Mouse (Mus musculus): ENCODE results near the gene Nxpe5. TPM values are rescaled to one million over a fixed set of nuclear protein-coding genes. Genes with fewer than 3 reads are reported as not detected.
"Not testable (repeated sequence)": the region's sequence is repeated elsewhere in the genome, so short reads cannot be mapped to it uniquely, and the experiment has no call there.

Nxpe5 gene
- polyA plus RNA-seq, 1 experiment from 2014 or later = not detected

- no peaks in the 10 kb centered on the region for H3K36me3 ChIP-seq (replicated peaks; ENCODE audit: control insufficient read depth, insufficient read depth)
- H3K9ac ChIP-seq = no peak overlapping the region
- H3K4me3 ChIP-seq (replicated peaks; ENCODE audit: low read length) = no peak overlapping the region
- no peaks in the 10 kb centered on the region for H3K4me1 ChIP-seq (replicated peaks; ENCODE audit: control insufficient read depth, insufficient read depth, low read length)
- DNase-seq (ENCODE audit: low spot score) = no peak
- no peak overlapping the region for H3K27ac ChIP-seq
- peaks cover 7% of the 10 kb centered on the region; the same call in 1 of the 2 replicates for H3K9me3 ChIP-seq (ENCODE audit: control insufficient read depth, low read length)
- WGBS = 85% methylated on average over 1 of the region's 1 CpGs
- H3K4me2 ChIP-seq (replicated peaks) = no peak overlapping the region
- ATAC-seq (ENCODE audit: low FRiP score) = no peak
- H3K27me3 ChIP-seq (ENCODE audit: control insufficient read depth, insufficient read depth, low read length) = no peaks in the 10 kb centered on the region
Measured at GRCm38 (mm10) chr5:138207253-138207652, 18.4 kb upstream of the Nxpe5 start.

- Histone ChIP-seq H3K27me3 (ENCODE audit: control insufficient read depth, insufficient read depth, low read length) (no peaks in the 10 kb centered on the region), H3K27ac (no peak overlapping the region), H3K4me3 (replicated peaks; ENCODE audit: low read length) (no peak overlapping the region), H3K36me3 (replicated peaks; ENCODE audit: control insufficient read depth, insufficient read depth) (no peaks in the 10 kb centered on the region), H3K4me2 (replicated peaks) (no peak overlapping the region), H3K9me3 (ENCODE audit: control insufficient read depth, low read length) (peaks cover 7% of the 10 kb centered on the region; the same call in 1 of the 2 replicates), H3K4me1 (replicated peaks; ENCODE audit: control insufficient read depth, insufficient read depth, low read length) (no peaks in the 10 kb centered on the region), H3K9ac (no peak overlapping the region)
- DNase-seq (ENCODE audit: low spot score) = no peak
- WGBS = 84% methylated on average over 4 of the region's 4 CpGs
- no peak for ATAC-seq (ENCODE audit: low FRiP score)
Measured at GRCm38 (mm10) chr5:138207873-138208272, 17.8 kb upstream of the Nxpe5 start.

GRCm38 (mm10) chr5:138216632-138217031 is 9.1 kb upstream of the Nxpe5 start:
- H3K4me2 ChIP-seq (replicated peaks); H3K36me3 ChIP-seq (replicated peaks; ENCODE audit: control insufficient read depth, insufficient read depth); H3K27me3 ChIP-seq (ENCODE audit: control insufficient read depth, insufficient read depth, low read length); H3K9me3 ChIP-seq (ENCODE audit: control insufficient read depth, low read length); DNase-seq (ENCODE audit: low spot score); H3K4me1 ChIP-seq (replicated peaks; ENCODE audit: control insufficient read depth, insufficient read depth, low read length); H3K9ac ChIP-seq; ATAC-seq (ENCODE audit: low FRiP score); H3K4me3 ChIP-seq (replicated peaks; ENCODE audit: low read length); H3K27ac ChIP-seq: not testable (repeated sequence)
- WGBS = 93% methylated on average over 13 of the region's 13 CpGs

- WGBS = 95% methylated on average over 2 of the region's 2 CpGs
- Histone ChIP-seq H3K4me3 (replicated peaks; ENCODE audit: low read length) (no peak overlapping the region), H3K9ac (no peak overlapping the region), H3K4me1 (replicated peaks; ENCODE audit: control insufficient read depth, insufficient read depth, low read length) (no peaks in the 10 kb centered on the region), H3K9me3 (ENCODE audit: control insufficient read depth, low read length) (no peaks in the 10 kb centered on the region), H3K27me3 (ENCODE audit: control insufficient read depth, insufficient read depth, low read length) (no peaks in the 10 kb centered on the region), H3K4me2 (replicated peaks) (no peak overlapping the region), H3K36me3 (replicated peaks; ENCODE audit: control insufficient read depth, insufficient read depth) (no peaks in the 10 kb centered on the region), H3K27ac (no peak overlapping the region)
- ATAC-seq (ENCODE audit: low FRiP score) = no peak
- no peak for DNase-seq (ENCODE audit: low spot score)
Measured at GRCm38 (mm10) chr5:138219864-138220263, 5.8 kb upstream of the Nxpe5 start.

- Histone ChIP-seq H3K9ac (no peak overlapping the region), H3K27ac (no peak overlapping the region), H3K9me3 (ENCODE audit: control insufficient read depth, low read length) (no peaks in the 10 kb centered on the region), H3K36me3 (replicated peaks; ENCODE audit: control insufficient read depth, insufficient read depth) (no peaks in the 10 kb centered on the region), H3K27me3 (ENCODE audit: control insufficient read depth, insufficient read depth, low read length) (no peaks in the 10 kb centered on the region), H3K4me1 (replicated peaks; ENCODE audit: control insufficient read depth, insufficient read depth, low read length) (no peaks in the 10 kb centered on the region), H3K4me2 (replicated peaks) (no peak overlapping the region), H3K4me3 (replicated peaks; ENCODE audit: low read length) (no peak overlapping the region)
- DNase-seq (ENCODE audit: low spot score) (peak; percentile 78), ATAC-seq (ENCODE audit: low FRiP score) (no peak)
- WGBS = 27% methylated on average over 4 of the region's 4 CpGs
Measured at GRCm38 (mm10) chr5:138222111-138222510, 3.6 kb upstream of the Nxpe5 start.

- H3K4me2 ChIP-seq (replicated peaks) = no peak overlapping the region
- no peak overlapping the region for H3K4me3 ChIP-seq (replicated peaks; ENCODE audit: low read length)
- no peak for ATAC-seq (ENCODE audit: low FRiP score)
- DNase-seq (ENCODE audit: low spot score) = no peak
- no peaks in the 10 kb centered on the region for H3K4me1 ChIP-seq (replicated peaks; ENCODE audit: control insufficient read depth, insufficient read depth, low read length)
- no peaks in the 10 kb centered on the region for H3K27me3 ChIP-seq (ENCODE audit: control insufficient read depth, insufficient read depth, low read length)
- H3K9me3 ChIP-seq (ENCODE audit: control insufficient read depth, low read length) = no peaks in the 10 kb centered on the region
- WGBS = 68% methylated on average over 3 of the region's 3 CpGs
- H3K36me3 ChIP-seq (replicated peaks; ENCODE audit: control insufficient read depth, insufficient read depth) = no peaks in the 10 kb centered on the region
- no peak overlapping the region for H3K9ac ChIP-seq
- H3K27ac ChIP-seq = no peak overlapping the region
Measured at GRCm38 (mm10) chr5:138223287-138223686, 2.4 kb upstream of the Nxpe5 start.

GRCm38 (mm10) chr5:138226491-138226890 is 793 bp downstream of the Nxpe5 start:
- H3K9ac ChIP-seq = no peak overlapping the region
- H3K9me3 ChIP-seq (ENCODE audit: control insufficient read depth, low read length) = no peaks in the 10 kb centered on the region
- no peak for ATAC-seq (ENCODE audit: low FRiP score)
- no peaks in the 10 kb centered on the region for H3K4me1 ChIP-seq (replicated peaks; ENCODE audit: control insufficient read depth, insufficient read depth, low read length)
- H3K4me2 ChIP-seq (replicated peaks) = no peak overlapping the region
- no peak overlapping the region for H3K27ac ChIP-seq
- H3K36me3 ChIP-seq (replicated peaks; ENCODE audit: control insufficient read depth, insufficient read depth) = no peaks in the 10 kb centered on the region
- 78% methylated on average over 4 of the region's 4 CpGs for WGBS
- no peak for DNase-seq (ENCODE audit: low spot score)
- no peaks in the 10 kb centered on the region for H3K27me3 ChIP-seq (ENCODE audit: control insufficient read depth, insufficient read depth, low read length)
- no peak overlapping the region for H3K4me3 ChIP-seq (replicated peaks; ENCODE audit: low read length)

GRCm38 (mm10) chr5:138227367-138227766 is 1.7 kb downstream of the Nxpe5 start:
- H3K4me2 ChIP-seq (replicated peaks) = no peak overlapping the region
- no peak overlapping the region for H3K4me3 ChIP-seq (replicated peaks; ENCODE audit: low read length)
- no peaks in the 10 kb centered on the region for H3K9me3 ChIP-seq (ENCODE audit: control insufficient read depth, low read length)
- no peaks in the 10 kb centered on the region for H3K36me3 ChIP-seq (replicated peaks; ENCODE audit: control insufficient read depth, insufficient read depth)
- H3K4me1 ChIP-seq (replicated peaks; ENCODE audit: control insufficient read depth, insufficient read depth, low read length) = no peaks in the 10 kb centered on the region
- DNase-seq (ENCODE audit: low spot score) = no peak
- no peak overlapping the region for H3K27ac ChIP-seq
- H3K9ac ChIP-seq = no peak overlapping the region
- no peaks in the 10 kb centered on the region for H3K27me3 ChIP-seq (ENCODE audit: control insufficient read depth, insufficient read depth, low read length)
- ATAC-seq (ENCODE audit: low FRiP score) = no peak
- WGBS = 74% methylated on average over 2 of the region's 2 CpGs

- Histone ChIP-seq H3K4me2 (replicated peaks) (no peak overlapping the region), H3K27ac (no peak overlapping the region), H3K9me3 (ENCODE audit: control insufficient read depth, low read length) (no peaks in the 10 kb centered on the region), H3K9ac (no peak overlapping the region), H3K27me3 (ENCODE audit: control insufficient read depth, insufficient read depth, low read length) (no peaks in the 10 kb centered on the region), H3K36me3 (replicated peaks; ENCODE audit: control insufficient read depth, insufficient read depth) (no peaks in the 10 kb centered on the region), H3K4me3 (replicated peaks; ENCODE audit: low read length) (no peak overlapping the region), H3K4me1 (replicated peaks; ENCODE audit: control insufficient read depth, insufficient read depth, low read length) (no peaks in the 10 kb centered on the region)
- WGBS = 51% methylated on average over 3 of the region's 3 CpGs
- DNase-seq (ENCODE audit: low spot score) (no peak), ATAC-seq (ENCODE audit: low FRiP score) (no peak)
Measured at GRCm38 (mm10) chr5:138228026-138228425, 2.3 kb downstream of the Nxpe5 start.

GRCm38 (mm10) chr5:138229511-138229910 is 3.8 kb downstream of the Nxpe5 start:
- Histone ChIP-seq H3K4me1 (replicated peaks; ENCODE audit: control insufficient read depth, insufficient read depth, low read length) (no peaks in the 10 kb centered on the region), H3K36me3 (replicated peaks; ENCODE audit: control insufficient read depth, insufficient read depth) (no peaks in the 10 kb centered on the region), H3K4me2 (replicated peaks) (no peak overlapping the region), H3K4me3 (replicated peaks; ENCODE audit: low read length) (no peak overlapping the region), H3K9me3 (ENCODE audit: control insufficient read depth, low read length) (no peaks in the 10 kb centered on the region), H3K27me3 (ENCODE audit: control insufficient read depth, insufficient read depth, low read length) (no peaks in the 10 kb centered on the region), H3K9ac (no peak overlapping the region), H3K27ac (no peak overlapping the region)
- ATAC-seq (ENCODE audit: low FRiP score) (no peak), DNase-seq (ENCODE audit: low spot score) (no peak)
- WGBS = 91% methylated on average over 3 of the region's 3 CpGs
